Mouse (Mus musculus): Measurements from ENCODE around the gene Ampd2. TPM values are rescaled to one million over a fixed set of nuclear protein-coding genes. Genes with fewer than 3 reads are reported as not detected.

Ampd2 gene
- total and polyA plus RNA-seq, 2 experiments: 11.0 to 128 TPM

GRCm38 (mm10) chr3:108065551-108065950, 20.9 kb downstream of the Ampd2 start:
- H3K9ac ChIP-seq (ENCODE audit: low read depth, low read length): no peak overlapping the region
- peaks cover 17% of the 10 kb centered on the region for H3K4me1 ChIP-seq (ENCODE audit: control insufficient read depth, insufficient read depth, low read length)
- no peak overlapping the region for H3K27ac ChIP-seq (replicated peaks; ENCODE audit: insufficient read depth, low read depth, low read length)
- H3K79me2 ChIP-seq (ENCODE audit: control insufficient read depth, insufficient read depth, low read length): no peaks in the 10 kb centered on the region
- H3K36me3 ChIP-seq (ENCODE audit: control insufficient read depth, insufficient read depth, low read length): no peaks in the 10 kb centered on the region
- no peak overlapping the region for H3K4me3 ChIP-seq (ENCODE audit: insufficient read depth, low read depth, low read length)
- TF ChIP-seq CTCF (IDR thresholded peaks at IDR 0.05; ENCODE audit: low read depth, low read length) (no peak), POLR2A (IDR thresholded peaks at IDR 0.05; ENCODE audit: extremely low read depth, insufficient read depth, low read length) (no peak)
- DNase-seq (ENCODE audit: extremely low read depth, low read depth, low spot score): no peak
- no peaks in the 10 kb centered on the region for H3K27me3 ChIP-seq (ENCODE audit: control insufficient read depth, insufficient read depth, low read length)
- WGBS: 70% methylated on average over 9 of the region's 9 CpGs

DNA sequence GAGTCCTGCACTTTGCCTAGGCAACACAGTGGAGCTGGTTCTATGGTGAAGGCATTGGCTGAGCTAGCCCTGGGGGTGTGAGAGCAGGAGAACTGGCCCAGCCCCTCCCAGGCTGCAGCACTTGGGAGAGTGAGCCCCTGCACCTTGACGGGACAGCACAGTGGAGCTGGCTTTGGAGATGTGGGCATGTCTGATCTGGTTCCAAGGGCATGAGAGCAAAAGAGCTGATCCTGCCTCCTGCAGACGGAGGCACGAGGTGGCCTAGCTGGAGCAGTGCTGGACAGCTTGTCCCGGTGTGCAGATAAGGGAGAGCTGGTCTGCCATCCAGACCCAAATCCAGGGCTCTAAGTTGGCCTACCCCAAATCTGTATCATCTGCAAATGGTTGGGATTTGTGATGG, 21.8 kb downstream of the Ampd2 start:
- peaks cover 14% of the 10 kb centered on the region for H3K4me1 ChIP-seq (ENCODE audit: control insufficient read depth, insufficient read depth, low read length)
- DNase-seq (ENCODE audit: extremely low read depth, low read depth, low spot score): no peak
- H3K27ac ChIP-seq (replicated peaks; ENCODE audit: insufficient read depth, low read depth, low read length): no peak overlapping the region
- no peak overlapping the region for H3K9ac ChIP-seq (ENCODE audit: low read depth, low read length)
- no peaks in the 10 kb centered on the region for H3K79me2 ChIP-seq (ENCODE audit: control insufficient read depth, insufficient read depth, low read length)
- no peaks in the 10 kb centered on the region for H3K36me3 ChIP-seq (ENCODE audit: control insufficient read depth, insufficient read depth, low read length)
- H3K27me3 ChIP-seq (ENCODE audit: control insufficient read depth, insufficient read depth, low read length): no peaks in the 10 kb centered on the region
- 39% methylated on average over 4 of the region's 4 CpGs for WGBS
- TF ChIP-seq CTCF (IDR thresholded peaks at IDR 0.05; ENCODE audit: low read depth, low read length) (no peak), POLR2A (IDR thresholded peaks at IDR 0.05; ENCODE audit: extremely low read depth, insufficient read depth, low read length) (no peak)
- no peak overlapping the region for H3K4me3 ChIP-seq (ENCODE audit: insufficient read depth, low read depth, low read length)

DNA sequence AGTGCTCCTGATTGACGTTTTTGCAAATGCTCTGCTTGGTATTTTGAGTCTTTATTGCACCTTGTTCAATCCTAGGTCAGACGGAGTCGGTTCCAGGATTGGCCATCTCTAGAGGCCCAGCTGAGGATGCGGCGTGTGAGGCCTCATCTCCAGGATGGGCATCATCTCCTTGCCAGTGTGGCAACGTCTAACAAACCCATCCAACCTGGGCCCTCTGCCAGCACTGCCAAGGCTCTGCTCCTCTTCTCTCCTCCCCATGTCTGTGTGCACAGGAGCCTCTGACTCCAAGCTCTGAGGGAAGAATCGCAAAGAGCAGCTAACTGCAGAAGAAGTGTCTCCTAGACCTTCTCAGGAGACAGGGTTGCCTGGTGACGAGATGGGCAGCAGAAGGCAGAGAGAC, 23.8 kb downstream of the Ampd2 start:
- no peak for DNase-seq (ENCODE audit: extremely low read depth, low read depth, low spot score)
- Histone ChIP-seq H3K9ac (ENCODE audit: low read depth, low read length) (no peak overlapping the region), H3K4me1 (ENCODE audit: control insufficient read depth, insufficient read depth, low read length) (peaks cover 6% of the 10 kb centered on the region), H3K27me3 (ENCODE audit: control insufficient read depth, insufficient read depth, low read length) (no peaks in the 10 kb centered on the region), H3K4me3 (ENCODE audit: insufficient read depth, low read depth, low read length) (no peak overlapping the region), H3K36me3 (ENCODE audit: control insufficient read depth, insufficient read depth, low read length) (no peaks in the 10 kb centered on the region), H3K27ac (replicated peaks; ENCODE audit: insufficient read depth, low read depth, low read length) (no peak overlapping the region), H3K79me2 (ENCODE audit: control insufficient read depth, insufficient read depth, low read length) (no peaks in the 10 kb centered on the region)
- 86% methylated on average over 8 of the region's 8 CpGs for WGBS
- no peak for TF ChIP-seq CTCF (IDR thresholded peaks at IDR 0.05; ENCODE audit: low read depth, low read length)
- TF ChIP-seq POLR2A (IDR thresholded peaks at IDR 0.05; ENCODE audit: extremely low read depth, insufficient read depth, low read length): no peak

DNA sequence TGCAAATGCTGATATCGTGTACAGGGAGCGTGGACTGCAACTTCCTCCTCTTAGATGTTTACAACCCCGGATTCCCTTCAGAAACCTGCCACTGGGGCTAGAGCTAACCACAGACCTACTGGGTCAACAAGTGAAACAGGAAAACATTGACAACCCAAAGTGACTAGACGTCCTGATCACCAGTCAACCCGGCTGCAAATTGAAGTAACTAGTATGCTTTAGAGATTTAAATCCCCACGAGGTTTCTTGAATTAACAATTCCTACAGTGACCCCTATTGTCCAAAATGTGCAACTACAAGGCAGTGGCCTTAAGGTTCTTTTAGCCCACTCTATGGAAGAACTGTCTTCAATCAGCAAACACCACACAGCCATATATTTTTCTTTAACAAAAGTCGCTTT, 25.0 kb downstream of the Ampd2 start:
- TF ChIP-seq CTCF (IDR thresholded peaks at IDR 0.05; ENCODE audit: low read depth, low read length) (peak; percentile 52), POLR2A (IDR thresholded peaks at IDR 0.05; ENCODE audit: extremely low read depth, insufficient read depth, low read length) (no peak)
- Histone ChIP-seq H3K4me1 (ENCODE audit: control insufficient read depth, insufficient read depth, low read length) (peaks cover 3% of the 10 kb centered on the region), H3K4me3 (ENCODE audit: insufficient read depth, low read depth, low read length) (no peak overlapping the region), H3K36me3 (ENCODE audit: control insufficient read depth, insufficient read depth, low read length) (no peaks in the 10 kb centered on the region), H3K27ac (replicated peaks; ENCODE audit: insufficient read depth, low read depth, low read length) (no peak overlapping the region), H3K9ac (ENCODE audit: low read depth, low read length) (peak overlapping the region; percentile 68; the same call in 1 of the 2 replicates), H3K27me3 (ENCODE audit: control insufficient read depth, insufficient read depth, low read length) (no peaks in the 10 kb centered on the region), H3K79me2 (ENCODE audit: control insufficient read depth, insufficient read depth, low read length) (no peaks in the 10 kb centered on the region)
- DNase-seq (ENCODE audit: extremely low read depth, low read depth, low spot score): peak; percentile 79
- 7% methylated on average over 7 of the region's 7 CpGs for WGBS

DNA sequence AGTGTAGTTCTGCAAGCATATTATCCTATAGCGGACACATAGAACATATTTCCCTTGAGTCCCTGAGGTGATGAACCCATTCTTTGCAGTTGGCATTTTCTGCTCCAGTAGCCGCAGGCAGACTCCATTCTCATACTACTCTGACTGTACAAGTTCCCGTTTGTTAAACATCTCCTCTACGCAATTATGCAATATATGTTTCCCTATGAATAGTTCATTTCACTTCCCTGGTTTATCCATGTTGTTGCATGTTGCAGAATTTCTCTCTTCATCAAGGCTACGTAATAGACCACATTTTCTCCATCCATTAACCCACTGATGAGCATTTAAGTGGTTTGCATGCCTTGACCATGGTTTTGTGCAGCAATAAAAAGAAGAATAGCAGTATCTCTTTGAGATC, 36.0 kb downstream of the Ampd2 start:
- WGBS: 89% methylated on average over 5 of the region's 5 CpGs

DNA sequence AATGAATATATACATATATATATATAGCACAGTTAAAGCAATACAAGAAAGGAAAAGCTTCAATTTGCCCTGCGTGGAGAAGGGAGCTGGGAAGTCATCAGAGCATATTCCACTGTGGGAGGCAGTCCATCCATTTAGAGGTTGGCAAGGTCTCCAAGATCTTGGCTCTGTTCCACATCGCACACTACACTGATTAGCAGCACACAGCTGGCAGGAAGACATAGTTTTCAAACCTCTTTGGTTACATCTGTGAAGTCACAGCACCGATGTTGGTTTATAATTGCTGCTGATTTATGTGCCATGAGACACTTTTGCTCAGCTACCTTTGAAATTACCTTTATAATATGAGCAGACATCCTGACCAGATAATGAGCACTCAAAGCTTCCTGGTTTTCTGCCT, 38.1 kb downstream of the Ampd2 start:
- Histone ChIP-seq H3K4me1 (ENCODE audit: control insufficient read depth, insufficient read depth, low read length) (peaks cover 14% of the 10 kb centered on the region; the same call in 1 of the 2 replicates), H3K36me3 (ENCODE audit: control insufficient read depth, insufficient read depth, low read length) (no peaks in the 10 kb centered on the region), H3K4me3 (ENCODE audit: insufficient read depth, low read depth, low read length) (no peak overlapping the region), H3K9ac (ENCODE audit: low read depth, low read length) (no peak overlapping the region), H3K27ac (replicated peaks; ENCODE audit: insufficient read depth, low read depth, low read length) (no peak overlapping the region), H3K79me2 (ENCODE audit: control insufficient read depth, insufficient read depth, low read length) (no peaks in the 10 kb centered on the region), H3K27me3 (ENCODE audit: control insufficient read depth, insufficient read depth, low read length) (no peaks in the 10 kb centered on the region)
- 23% methylated on average over 3 of the region's 3 CpGs for WGBS
- peak; percentile 65 for DNase-seq (ENCODE audit: extremely low read depth, low read depth, low spot score)
- no peak for TF ChIP-seq CTCF (IDR thresholded peaks at IDR 0.05; ENCODE audit: low read depth, low read length)
- TF ChIP-seq POLR2A (IDR thresholded peaks at IDR 0.05; ENCODE audit: extremely low read depth, insufficient read depth, low read length): no peak

More for the DNA sequence above, 36.0 kb downstream of the Ampd2 start:
- H3K36me3 ChIP-seq (ENCODE audit: control insufficient read depth, insufficient read depth, low read length): no peaks in the 10 kb centered on the region
- peaks cover 7% of the 10 kb centered on the region; the same call in 1 of the 2 replicates for H3K4me1 ChIP-seq (ENCODE audit: control insufficient read depth, insufficient read depth, low read length)
- H3K4me3 ChIP-seq (ENCODE audit: insufficient read depth, low read depth, low read length): no peak overlapping the region
- no peak for DNase-seq (ENCODE audit: extremely low read depth, low read depth, low spot score)
- H3K79me2 ChIP-seq (ENCODE audit: control insufficient read depth, insufficient read depth, low read length): no peaks in the 10 kb centered on the region
- no peak overlapping the region for H3K9ac ChIP-seq (ENCODE audit: low read depth, low read length)
- TF ChIP-seq CTCF (IDR thresholded peaks at IDR 0.05; ENCODE audit: low read depth, low read length): no peak
- no peak for TF ChIP-seq POLR2A (IDR thresholded peaks at IDR 0.05; ENCODE audit: extremely low read depth, insufficient read depth, low read length)
- H3K27me3 ChIP-seq (ENCODE audit: control insufficient read depth, insufficient read depth, low read length): no peaks in the 10 kb centered on the region
- H3K27ac ChIP-seq (replicated peaks; ENCODE audit: insufficient read depth, low read depth, low read length): no peak overlapping the region

Data from liver, adult 2 months (tissue).